Mouse (Mus musculus) ES-Bruce4 (cell line): ENCODE data around the gene Crmp1. TPM values are rescaled to one million over a fixed set of nuclear protein-coding genes. Genes with fewer than 3 reads are reported as not detected.

Source experiments
- H3K27ac ChIP-seq: 2 replicates; pipeline ENCODE4 v1.5.1; 2012; ENCODE audit warnings: low read length, inconsistent platforms; ENCODE audit not compliant: insufficient read depth
- H3K27me3 ChIP-seq: 2 replicates; pipeline ENCODE4 v1.6.1; 2012; ENCODE audit warnings: mild to moderate bottlenecking, low read length, inconsistent platforms; ENCODE audit not compliant: control insufficient read depth, poor library complexity, insufficient read depth, severe bottlenecking
- H3K36me3 ChIP-seq: 2 replicates; pipeline ENCODE4 v1.6.1; 2012; ENCODE audit warnings: inconsistent platforms, mild to moderate bottlenecking, low read length, moderate library complexity; ENCODE audit not compliant: control insufficient read depth, poor library complexity, insufficient read depth, severe bottlenecking
- H3K4me1 ChIP-seq: one replicate; pipeline ENCODE4 v1.8.1; 2011; ENCODE audit warnings: low read length; ENCODE audit not compliant: control insufficient read depth, insufficient read depth
- H3K4me3 ChIP-seq: 2 replicates; pipeline ENCODE4 v1.5.1; 2011; ENCODE audit warnings: low read depth, mild to moderate bottlenecking, low read length
- H3K9ac ChIP-seq: 2 replicates; pipeline ENCODE4 v1.6.1; 2012; ENCODE audit warnings: low read depth, mild to moderate bottlenecking, inconsistent platforms; ENCODE audit not compliant: poor library complexity, severe bottlenecking
- H3K9me3 ChIP-seq: replicated peaks from 2 replicates; pipeline ENCODE4 v1.6.1; 2012; ENCODE audit warnings: mild to moderate bottlenecking, low read length, inconsistent platforms; ENCODE audit not compliant: control insufficient read depth, poor library complexity, insufficient read depth, severe bottlenecking
- CTCF ChIP-seq: IDR thresholded peaks from one replicate; pipeline ENCODE4 v1.8.1; 2011; ENCODE audit warnings: low read depth, low read length
- EP300 ChIP-seq: IDR thresholded peaks from 2 replicates; pipeline ENCODE4 v1.6.1; 2011; ENCODE audit warnings: low read depth, low read length; ENCODE audit not compliant: insufficient read depth
- POLR2A ChIP-seq: IDR thresholded peaks from one replicate; pipeline ENCODE4 v1.8.1; 2011; ENCODE audit warnings: low read length; ENCODE audit not compliant: insufficient read depth
- polyA plus RNA-seq: library from polyadenylated mRNA; stranded (reverse); fragments of >200 nt; gene quantifications from 2 replicates; pipeline ENCODE4 v1.2.4, GENCODE M21; 2011; ENCODE audit warnings: low read depth; ENCODE audit not compliant: missing spikeins, insufficient read depth, insufficient read length

Crmp1 gene
- polyA plus RNA-seq, 1 experiment = 17.4 TPM

GRCm38 (mm10) chr5:37256823-37257222, 15.1 kb downstream of the Crmp1 start:
- Histone ChIP-seq H3K27me3 (no peaks in the 10 kb centered on the region), H3K4me3 (no peak overlapping the region), H3K27ac (no peak overlapping the region), H3K36me3 (no peaks in the 10 kb centered on the region), H3K9me3 (no peaks in the 10 kb centered on the region), H3K4me1 (no peaks in the 10 kb centered on the region), H3K9ac (no peak overlapping the region)
- TF ChIP-seq POLR2A = no peak
- no peak for TF ChIP-seq CTCF
- no peak for TF ChIP-seq EP300

- H3K9ac ChIP-seq = no peak overlapping the region
- TF ChIP-seq POLR2A (no peak), EP300 (no peak), CTCF (no peak)
- H3K9me3 ChIP-seq = no peaks in the 10 kb centered on the region
- H3K4me3 ChIP-seq = no peak overlapping the region
- no peaks in the 10 kb centered on the region for H3K36me3 ChIP-seq
- no peaks in the 10 kb centered on the region for H3K27me3 ChIP-seq
- H3K27ac ChIP-seq = no peak overlapping the region
- H3K4me1 ChIP-seq = no peaks in the 10 kb centered on the region
Measured at GRCm38 (mm10) chr5:37257243-37257642, 15.5 kb downstream of the Crmp1 start.

DNA sequence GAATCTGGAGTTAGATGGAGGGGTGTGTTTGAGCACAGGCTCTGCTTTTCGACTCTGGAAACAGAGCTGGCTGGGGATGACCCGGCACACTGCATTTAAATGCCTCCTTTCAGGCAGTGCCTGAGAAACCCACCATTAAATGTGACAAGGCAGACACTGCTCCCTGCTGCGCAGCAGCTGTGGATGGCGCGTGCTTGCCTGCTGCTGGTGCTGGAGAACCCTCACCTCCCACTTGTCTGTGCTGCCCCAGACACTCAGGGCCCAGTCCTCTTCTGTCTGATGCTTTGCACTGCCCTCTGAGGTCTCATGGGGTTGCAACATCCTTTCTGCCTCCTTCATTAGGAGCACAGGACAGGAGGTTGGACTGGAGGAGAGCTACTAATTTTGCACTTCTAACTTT, 20.0 kb downstream of the Crmp1 start:
- Histone ChIP-seq H3K9ac (no peak overlapping the region), H3K4me3 (no peak overlapping the region), H3K9me3 (no peaks in the 10 kb centered on the region), H3K36me3 (no peaks in the 10 kb centered on the region), H3K4me1 (no peaks in the 10 kb centered on the region), H3K27ac (no peak overlapping the region), H3K27me3 (no peaks in the 10 kb centered on the region)
- no peak for TF ChIP-seq EP300
- TF ChIP-seq CTCF = no peak
- no peak for TF ChIP-seq POLR2A

DNA sequence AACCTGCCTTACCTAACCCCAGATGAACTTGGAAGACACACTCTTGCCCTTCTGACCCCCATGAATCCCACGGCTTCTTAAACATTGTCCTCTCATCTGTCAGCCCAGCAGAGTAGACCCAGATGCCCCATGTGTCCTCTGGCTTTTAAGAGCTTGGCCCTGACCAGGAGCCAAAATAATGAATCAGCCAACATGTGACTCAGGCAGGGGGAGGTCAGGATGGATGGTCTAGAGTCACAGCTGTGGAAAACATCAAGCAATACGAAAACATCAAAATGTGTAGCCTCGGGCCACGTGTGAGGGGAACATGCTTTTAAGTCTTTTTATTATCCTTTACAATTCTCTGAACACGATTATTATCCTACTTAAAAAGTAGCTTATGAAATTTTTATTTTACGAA, 22.1 kb downstream of the Crmp1 start:
- no peak overlapping the region for H3K4me3 ChIP-seq
- no peaks in the 10 kb centered on the region for H3K27me3 ChIP-seq
- H3K4me1 ChIP-seq = no peaks in the 10 kb centered on the region
- no peak overlapping the region for H3K9ac ChIP-seq
- no peak overlapping the region for H3K27ac ChIP-seq
- no peaks in the 10 kb centered on the region for H3K9me3 ChIP-seq
- TF ChIP-seq CTCF = no peak
- no peak for TF ChIP-seq POLR2A
- no peak for TF ChIP-seq EP300
- H3K36me3 ChIP-seq = peaks cover 5% of the 10 kb centered on the region

GRCm38 (mm10) chr5:37281021-37281420, 39.3 kb downstream of the Crmp1 start:
- H3K9ac ChIP-seq = no peak overlapping the region
- TF ChIP-seq EP300 (no peak), CTCF (no peak), POLR2A (no peak)
- H3K27ac ChIP-seq = no peak overlapping the region
- no peak overlapping the region for H3K4me3 ChIP-seq
- no peaks in the 10 kb centered on the region for H3K9me3 ChIP-seq
- H3K4me1 ChIP-seq = no peaks in the 10 kb centered on the region
- peaks cover 9% of the 10 kb centered on the region for H3K36me3 ChIP-seq
- H3K27me3 ChIP-seq = no peaks in the 10 kb centered on the region

DNA sequence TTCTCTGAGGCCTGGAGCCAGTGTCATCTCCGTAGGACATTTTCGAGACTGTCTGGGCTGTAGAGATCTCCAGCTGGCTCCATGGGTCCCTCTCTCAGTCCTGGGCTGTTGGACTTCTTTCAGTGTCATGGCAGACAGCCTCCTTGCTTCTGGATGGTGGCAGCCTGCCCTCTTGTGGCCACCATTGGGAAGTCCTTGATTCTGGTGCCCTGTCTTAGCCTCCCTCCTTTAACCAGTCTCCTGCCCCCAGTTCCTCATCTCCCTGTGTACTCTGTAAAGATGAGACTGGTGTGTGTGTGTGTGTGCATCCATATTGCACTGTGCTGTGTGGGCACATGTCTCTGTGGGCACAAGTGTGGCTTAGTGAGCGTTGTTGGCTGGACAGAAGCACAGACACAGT, 46.6 kb downstream of the Crmp1 start:
- H3K27ac ChIP-seq = no peak overlapping the region
- H3K4me3 ChIP-seq = no peak overlapping the region
- no peaks in the 10 kb centered on the region for H3K36me3 ChIP-seq
- no peaks in the 10 kb centered on the region for H3K27me3 ChIP-seq
- no peaks in the 10 kb centered on the region for H3K4me1 ChIP-seq
- no peak for TF ChIP-seq EP300
- TF ChIP-seq CTCF = peak; percentile 94
- no peaks in the 10 kb centered on the region for H3K9me3 ChIP-seq
- H3K9ac ChIP-seq = no peak overlapping the region
